Mouse (Mus musculus) cerebral cortex, adult 2 months (tissue): ENCODE results near the gene Otop3.

ENCODE experiments used
- WGBS: fragments of 180-500 bp; shearing (Covaris S2); methylation state at CpG from one replicate; pipeline ENCODE4 v1.1.7; 2018; 5-methylcytosine and 5-hydroxymethylcytosine counted together

The Otop3 gene

DNA sequence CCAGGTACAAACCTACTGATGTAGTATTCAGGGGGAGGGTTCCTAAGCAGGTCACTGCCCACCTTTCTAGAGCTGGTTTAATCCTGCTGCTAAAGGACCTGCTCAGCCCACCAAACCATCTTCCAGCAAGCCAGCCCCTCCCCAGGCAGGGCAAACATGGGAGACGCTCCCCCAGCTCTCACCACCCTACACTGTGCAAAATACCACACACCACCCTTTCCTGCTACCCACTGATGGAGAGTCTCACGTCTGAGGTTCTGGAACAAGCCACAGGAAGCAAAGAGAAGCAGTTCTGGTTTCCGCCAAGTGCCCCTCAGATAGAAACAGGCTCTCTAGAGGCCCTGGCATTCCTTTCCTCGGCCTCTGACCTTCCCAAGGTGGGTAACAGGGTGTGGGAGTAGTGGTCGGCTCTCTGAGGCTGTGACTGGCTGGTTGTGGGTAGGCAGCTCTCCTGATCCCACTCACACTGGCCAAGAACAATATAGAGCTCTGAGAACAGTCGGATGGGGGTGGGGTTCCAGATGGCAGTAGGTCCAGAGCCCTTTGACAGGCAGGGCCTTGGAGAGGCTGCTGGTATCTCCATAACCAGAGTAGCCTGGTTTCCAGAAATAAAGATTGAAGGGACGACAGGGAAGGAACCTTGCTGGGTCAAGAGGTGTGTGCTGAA, 31.6 kb downstream of the Otop3 start:
- 31% methylated on average over 7 of the region's 7 CpGs for WGBS

DNA sequence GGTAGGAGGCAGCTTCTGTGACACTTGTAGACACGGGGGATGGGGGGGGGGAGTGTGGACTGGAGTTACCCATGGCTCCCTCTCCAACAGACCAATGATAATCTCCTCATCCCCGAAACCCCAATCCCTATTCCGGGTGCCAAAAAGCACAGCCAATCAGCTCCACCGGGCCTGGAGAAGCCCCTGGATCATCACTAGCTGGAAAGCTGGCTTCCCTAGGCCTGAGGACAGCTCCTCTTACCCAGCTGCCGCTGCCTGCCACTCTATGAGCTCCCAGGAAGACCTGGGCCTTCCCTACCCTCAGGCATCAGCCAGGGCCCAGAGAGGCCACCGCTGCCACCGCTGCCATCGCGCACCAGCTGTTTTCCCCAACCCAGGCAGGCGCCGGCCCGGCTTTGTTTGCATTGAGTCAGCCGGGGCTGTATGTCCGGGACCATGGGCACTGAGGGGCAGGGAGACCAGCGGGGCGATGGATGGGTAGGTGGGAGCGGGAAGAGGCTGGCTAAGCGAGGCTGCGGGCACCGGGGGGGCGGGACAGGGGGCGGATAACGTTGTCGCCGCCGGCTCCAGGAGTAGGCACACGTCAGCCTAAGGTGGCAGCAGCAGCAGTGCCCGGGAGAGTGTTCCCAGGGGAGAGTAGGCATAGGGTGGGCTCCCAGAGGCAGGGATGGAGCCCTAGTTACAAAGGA, 32.3 kb downstream of the Otop3 start:
- WGBS: 2% methylated on average over 28 of the region's 28 CpGs

DNA sequence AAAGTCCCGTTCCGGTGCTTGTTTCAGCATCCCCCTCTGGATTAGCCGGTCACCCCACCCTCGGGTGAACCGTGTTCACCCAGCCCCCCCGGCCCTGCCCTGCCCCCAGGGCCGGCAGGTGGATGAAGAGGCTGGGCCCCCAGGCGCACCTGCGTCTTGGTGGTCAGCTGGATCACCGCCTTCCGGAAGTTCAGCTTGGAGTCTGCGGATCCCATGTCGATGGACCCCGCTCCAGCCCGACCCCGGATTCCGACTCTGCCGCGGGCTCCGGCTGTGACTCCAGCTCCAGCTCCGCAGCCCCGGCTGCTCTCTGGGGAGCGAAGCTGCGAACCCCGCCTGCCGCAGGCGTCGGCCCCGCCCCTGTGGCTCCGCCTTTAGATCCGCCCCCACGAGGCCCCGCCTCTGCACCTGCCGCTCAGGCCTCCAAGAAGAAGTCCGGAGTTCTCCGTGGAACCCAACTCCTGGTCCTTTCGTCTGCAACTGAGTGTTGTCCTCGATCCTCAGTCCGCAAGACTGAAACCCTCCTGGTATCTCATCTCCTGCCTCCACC, 32.9 kb downstream of the Otop3 start, which contains the start of gene Hid1:
Hid1 (minus strand) TSS at position 362 of the 550 bp plus-strand sequence.
- WGBS: 1% methylated on average over 39 of the region's 39 CpGs

DNA sequence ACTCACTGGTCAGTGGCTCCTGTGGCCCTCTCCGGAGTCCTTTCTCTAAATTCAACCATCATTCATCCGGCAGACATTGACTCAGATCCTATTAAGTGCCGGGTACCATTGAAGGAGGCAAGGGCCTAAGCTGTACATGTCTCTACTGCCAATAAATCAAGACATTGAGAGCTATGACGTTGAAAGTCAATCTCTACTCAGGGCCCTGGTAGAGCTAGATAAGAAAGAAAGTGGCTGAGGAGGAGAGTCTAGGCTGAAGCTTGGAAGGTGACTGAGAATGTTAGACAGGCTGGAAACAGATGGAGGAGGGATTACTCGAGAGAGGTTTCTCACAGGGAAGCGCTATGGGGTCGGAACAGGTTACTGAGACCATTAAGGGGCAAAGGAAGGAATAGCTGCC, 35.8 kb downstream of the Otop3 start:
- WGBS: 84% methylated on average over 7 of the region's 7 CpGs

DNA sequence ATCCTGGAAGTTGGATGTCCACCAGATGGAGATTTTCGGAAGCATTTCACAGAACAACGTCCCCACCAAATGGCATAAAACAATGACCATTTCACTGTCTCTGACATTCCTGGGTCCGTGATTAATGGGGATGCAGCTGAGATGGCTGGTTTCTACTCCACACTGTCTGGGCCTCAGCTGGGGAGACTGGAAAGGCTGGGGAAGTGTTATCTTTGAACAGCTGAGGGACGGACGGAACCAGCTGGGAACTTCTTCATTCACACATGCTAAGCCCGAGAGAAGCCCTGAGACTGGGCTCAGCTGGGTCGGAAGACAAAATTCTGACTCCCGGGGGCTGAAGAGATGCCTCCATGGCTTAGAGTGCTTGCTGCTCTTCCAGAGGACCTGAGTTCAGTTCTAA, 36.8 kb downstream of the Otop3 start:
- WGBS: 73% methylated on average over 8 of the region's 8 CpGs

DNA sequence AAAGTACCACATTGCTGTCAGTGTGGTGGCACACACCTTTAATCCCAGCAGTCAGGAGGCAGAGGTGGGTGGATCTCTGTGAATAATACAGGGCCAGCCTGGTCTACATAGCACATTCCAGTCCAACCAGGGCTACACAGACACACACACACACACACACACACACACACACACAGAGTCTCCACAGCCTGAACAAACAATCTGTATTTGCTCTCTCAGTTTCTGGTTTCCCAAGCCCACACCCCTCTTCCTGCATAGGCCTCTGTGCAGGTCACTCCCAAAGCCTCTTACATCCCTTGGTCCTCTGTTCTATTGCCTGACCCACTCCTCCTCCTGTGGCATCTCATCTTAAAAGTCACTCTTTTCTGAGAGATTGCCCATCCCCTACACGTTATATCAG, 37.5 kb downstream of the Otop3 start:
- WGBS: 86% methylated on average over 1 of the region's 1 CpGs

DNA sequence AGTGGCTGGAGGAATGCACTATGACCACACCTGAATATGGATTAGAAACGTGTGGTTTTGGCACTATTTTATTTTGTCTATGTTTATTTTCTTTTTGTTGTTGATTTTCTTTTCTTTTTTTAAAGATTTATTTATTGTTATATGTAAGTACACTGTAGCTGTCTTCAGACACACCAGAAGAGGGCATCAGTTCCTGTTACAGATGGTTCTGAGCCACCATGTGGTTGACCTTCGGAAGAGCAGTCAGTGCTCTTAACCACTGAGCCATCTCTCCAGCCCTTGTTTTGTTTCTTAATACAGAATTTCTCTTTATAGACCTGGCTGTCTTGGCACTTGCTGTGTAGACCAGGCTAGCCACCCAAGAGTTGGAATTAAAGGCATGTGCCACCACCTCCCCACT, 38.2 kb downstream of the Otop3 start:
- WGBS: 62% methylated on average over 2 of the region's 2 CpGs

DNA sequence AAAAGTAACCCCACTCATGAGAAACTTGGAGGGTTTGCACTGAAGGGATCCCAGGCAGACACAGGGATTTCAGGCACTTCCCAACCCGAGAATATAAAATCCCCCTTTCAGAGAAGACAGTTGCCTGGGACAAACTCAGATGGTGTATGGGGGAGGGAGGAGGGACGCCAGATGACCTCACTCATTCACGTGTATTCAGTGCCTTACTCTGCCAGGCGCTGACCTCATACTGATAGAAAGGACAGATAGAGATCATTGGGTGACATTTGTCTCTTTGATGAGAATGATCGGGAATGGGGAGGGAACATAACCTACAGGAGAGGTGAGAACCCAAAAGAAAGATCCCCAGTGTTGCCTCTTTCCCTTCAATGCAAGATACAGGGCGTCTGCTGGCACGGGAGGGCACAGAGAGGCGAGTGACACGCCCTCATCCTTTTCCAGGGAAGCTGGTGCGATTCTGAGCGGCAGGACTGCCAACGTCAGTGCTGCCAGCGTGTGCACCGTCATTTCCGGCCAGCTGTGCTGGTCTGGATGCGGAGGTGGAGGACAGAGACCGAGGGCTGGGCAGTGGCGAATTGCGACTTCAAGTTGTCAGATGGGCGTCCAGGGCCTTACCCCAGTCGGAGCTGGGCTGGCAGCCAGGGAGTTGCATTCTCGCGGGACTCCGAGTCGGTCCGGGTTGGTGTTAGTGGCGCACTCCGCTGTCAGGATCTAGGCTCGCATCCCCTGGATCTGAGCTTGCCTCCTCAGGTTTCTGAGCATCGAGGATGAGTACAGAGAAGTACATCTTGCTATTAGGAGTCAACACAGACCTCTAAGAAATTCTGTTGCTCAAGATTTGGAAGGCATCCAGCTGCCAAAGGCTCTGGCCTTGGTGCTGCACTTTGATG, 39.5 kb downstream of the Otop3 start:
- under 1% methylated on average over 30 of the region's 30 CpGs for WGBS

DNA sequence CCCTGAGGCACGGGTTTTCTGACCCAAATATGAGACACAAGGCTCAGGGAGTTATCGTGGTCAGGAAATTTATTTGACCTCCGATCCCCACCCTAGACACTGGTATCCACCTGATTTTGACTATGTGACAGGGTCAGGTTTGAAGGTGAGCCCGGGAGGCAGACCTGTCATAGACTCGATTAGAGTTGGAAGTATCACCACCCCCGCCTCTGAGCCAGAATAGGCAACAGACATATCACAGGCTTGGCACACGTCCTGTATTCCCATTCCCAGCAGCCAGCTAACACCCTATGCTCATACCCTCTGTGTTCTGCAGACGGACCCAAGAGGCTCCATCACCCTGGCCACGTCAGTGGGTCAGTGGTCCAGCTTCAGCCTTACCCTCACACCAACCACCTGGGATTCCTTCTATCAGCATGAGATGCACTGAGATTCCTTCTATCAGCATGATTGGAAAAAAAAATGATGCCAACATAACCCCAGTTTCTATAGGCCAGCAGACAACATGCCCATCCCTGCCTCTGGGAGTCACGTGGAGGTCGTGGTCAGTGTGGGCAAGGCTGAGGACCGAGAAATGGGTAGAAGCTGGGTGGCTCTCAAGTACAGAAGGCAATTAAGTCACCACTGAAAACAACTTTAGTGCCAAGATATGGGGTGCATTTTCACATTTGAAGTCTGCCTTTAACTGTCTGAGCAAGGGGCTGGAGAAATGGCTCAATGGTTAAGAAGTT, 40.3 kb downstream of the Otop3 start:
- 36% methylated on average over 12 of the region's 12 CpGs for WGBS

DNA sequence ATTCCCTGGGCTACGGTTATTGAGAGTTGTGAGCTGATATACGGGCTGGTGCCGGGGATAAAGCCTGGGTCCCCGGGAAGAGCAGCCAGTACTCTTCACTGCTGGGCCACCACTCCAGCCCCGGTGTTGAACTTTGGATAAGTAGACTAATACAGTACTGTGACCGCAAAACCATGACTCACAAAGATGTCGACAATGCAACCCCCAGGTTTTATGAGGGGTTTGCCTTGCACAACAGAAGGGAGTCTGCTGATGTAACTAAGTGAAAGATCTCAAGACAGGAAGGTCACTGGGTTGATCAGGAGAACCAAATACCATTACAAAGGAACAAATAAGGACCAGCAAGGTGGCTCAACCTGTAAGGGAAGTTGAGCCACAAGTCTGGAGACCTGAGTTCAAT, 42.2 kb downstream of the Otop3 start:
- WGBS: 82% methylated on average over 7 of the region's 7 CpGs

DNA sequence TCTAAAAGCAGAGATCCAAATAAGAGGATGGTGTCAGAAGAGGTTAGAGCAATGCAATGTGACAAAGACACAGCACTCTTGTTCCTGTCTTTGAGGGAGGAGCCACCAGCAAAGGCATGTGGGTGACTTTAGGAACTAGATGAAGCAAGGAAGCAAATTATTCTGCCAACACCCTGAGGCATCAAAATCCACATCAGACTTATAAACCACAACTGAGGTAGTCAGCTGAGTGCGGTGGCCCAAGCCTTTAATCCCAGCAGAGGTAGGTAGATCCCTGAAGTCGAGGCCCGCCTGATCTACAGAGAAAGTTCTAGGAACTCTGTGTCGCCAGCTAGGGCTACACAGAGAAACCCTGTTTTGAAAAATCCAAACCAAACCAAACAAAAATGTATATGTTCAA, 42.7 kb downstream of the Otop3 start:
- 92% methylated on average over 4 of the region's 4 CpGs for WGBS

DNA sequence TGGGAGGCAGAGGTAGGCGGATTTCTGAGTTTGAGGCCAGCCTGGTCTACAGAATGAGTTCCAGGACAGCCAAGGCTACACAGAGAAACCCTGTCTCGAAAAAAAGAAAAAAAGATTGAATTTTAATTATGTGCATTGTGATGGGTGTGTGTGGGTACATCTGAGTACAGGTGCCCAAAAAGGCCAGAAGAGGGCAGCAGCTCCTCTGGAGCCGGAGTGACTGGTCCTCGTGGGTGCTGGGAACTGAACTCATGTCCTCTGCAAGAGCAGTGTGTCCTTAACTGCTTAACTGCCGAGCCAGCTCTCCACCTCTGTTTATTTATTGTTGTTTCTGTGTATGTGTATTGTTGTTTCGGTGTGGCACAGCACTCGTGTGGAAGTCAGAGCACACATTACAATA, 43.3 kb downstream of the Otop3 start:
- WGBS: 80% methylated on average over 7 of the region's 7 CpGs

DNA sequence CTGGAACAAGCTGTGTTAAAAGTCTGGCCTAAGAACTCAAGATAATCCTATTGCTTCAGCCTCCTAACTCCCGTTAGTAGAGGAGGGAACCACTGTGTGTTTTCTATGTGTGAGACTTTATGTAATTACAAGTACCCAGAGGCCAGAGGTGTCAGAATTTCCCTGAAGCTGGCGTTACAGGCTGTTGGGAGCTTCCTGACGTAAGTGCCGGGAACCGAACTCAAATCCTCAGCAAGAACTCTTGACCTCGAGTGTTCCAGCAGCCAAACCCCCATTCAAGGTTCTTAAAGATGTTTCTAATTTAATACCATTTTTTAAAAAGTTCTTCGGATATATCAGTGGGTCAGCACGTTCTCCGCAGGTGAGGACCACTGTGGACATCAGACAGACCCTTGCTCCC, 46.7 kb downstream of the Otop3 start:
- WGBS: 40% methylated on average over 9 of the region's 9 CpGs

DNA sequence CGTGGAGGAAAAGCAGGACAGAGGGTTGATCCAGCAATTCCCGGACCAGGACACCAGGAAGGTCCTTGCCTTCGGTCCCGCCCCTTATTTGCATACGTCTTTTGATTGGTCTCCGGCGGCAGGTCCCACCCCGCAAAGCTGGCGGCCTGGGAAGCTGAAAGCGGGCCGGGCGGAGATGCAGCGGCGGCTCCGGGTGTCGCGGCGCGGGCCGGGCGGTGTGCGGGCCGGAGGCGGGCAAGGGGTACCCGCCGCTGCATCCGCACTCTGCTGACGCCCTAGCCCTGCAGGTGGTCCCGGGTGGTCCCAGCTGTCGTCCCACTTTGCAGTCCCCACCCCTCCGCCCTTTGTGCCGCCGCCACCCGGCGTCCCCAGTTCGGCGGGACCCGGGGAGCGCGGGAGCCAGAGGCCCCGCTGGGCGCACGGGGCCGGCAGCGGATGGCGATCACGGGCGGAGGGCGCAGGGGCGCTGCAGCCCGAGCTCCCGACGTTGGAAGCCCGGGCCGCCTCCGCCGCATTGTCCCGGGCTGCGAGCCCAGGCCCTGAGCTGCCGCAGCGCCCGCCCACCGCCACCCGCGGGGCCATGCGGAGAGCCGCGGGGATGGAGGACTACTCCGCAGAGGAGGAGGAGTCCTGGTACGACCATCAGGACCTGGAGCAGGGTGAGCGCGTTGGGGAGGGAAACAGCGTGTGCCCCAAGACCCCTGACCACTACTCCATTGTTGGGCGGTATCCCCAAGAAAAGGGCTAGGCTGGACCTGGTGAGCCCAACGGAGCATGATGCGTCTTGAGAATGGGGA, 47.4 kb downstream of the Otop3 start, which contains the start of gene Cdr2l:
Cdr2l (plus strand) TSS at position 174 of the 797 bp plus-strand sequence.
- WGBS: under 1% methylated on average over 75 of the region's 76 CpGs

DNA sequence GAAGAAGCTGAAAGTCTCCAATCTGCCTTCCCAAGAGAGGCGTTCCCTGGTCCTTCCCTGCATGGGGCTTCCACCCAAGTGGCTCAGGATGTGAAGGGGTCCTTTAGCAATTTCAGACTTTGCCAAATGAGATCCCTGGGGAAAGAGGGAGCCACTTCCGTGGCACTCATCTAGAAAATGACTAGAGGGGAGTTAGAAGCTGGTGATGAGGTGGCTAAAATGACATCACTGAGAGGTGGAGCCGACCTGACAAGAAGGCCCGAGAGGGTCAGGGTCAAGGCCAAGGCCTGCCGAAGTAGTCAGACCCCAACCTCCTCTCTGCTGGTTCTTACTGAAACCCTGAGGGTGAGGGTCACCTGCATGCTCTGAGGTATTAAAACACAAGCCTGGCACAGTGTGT, 48.4 kb downstream of the Otop3 start:
- 11% methylated on average over 5 of the region's 5 CpGs for WGBS

DNA sequence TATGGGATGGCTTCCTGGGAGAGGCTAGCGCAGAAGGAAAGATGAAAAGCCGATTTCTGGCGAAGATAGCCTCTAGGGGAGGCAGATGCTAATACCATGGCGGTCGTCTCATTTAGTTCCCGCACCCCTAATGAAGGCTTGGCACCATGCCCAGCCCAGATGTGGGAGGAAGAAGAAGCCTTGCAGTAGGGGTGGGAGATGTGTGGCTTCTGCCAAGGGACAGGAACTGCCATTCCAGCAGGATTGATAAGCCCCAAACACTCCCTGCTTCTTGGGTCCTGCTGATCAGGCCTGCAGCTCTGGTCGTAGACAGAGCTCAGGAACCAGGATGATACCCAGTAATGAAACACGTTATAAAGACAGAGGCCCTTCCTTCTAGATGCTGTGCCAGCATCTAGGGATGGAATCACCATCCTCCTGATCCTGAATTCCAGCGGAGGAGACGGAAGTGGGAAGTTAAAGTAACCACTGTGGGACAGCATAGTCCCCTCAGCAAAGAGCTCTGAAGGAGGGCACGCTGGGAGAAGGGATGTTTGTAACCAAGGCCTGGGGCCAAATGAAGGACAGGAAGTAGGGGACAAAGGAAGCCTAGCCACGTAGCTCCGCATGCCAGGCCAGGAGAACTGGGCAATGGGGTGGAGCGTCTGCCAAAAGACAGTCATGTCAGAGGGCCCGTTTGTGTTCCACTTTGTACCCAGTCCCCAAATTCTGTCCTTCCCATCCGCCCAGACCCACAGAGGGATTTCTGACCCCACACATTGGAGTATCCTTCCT, 49.4 kb downstream of the Otop3 start:
- WGBS: 37% methylated on average over 16 of the region's 16 CpGs

DNA sequence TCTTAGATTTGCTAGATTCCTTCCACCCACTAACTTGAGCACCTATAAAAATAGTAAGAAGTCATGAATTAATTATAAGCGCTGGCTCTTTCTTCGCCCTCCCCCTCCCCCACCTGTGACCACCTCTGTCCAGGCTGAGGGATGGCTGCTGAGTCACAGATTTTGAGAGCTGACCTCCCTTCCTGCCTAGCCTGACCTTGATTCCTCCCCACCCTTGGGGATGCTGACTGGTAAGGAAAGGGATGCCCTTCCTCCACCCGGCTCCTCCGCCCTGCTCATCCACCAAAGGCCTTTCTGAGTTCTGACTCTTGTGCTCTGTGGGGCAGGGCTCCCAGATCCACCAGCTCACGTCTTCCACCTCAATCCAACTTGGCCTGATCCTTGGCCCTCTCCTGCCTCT, 50.1 kb downstream of the Otop3 start:
- 71% methylated on average over 5 of the region's 5 CpGs for WGBS

DNA sequence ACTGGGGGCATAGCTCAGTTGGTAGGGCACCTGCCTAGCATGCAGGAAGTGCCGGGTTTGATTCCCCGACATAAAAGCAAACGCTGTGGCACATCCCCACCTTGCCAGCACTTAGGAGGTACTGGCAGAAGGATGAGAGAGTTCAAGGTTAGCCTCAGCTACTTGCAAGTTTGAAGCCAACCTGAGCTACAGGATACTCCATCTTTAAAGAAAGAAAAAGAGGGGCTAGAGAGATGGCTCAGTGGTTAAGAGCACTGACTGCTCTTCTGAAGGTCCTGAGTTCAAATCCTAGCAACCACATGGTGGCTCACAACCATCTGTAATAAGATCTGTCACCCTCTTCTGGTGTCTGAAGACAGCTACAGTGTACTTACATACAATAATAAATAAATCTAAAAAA, 52.3 kb downstream of the Otop3 start:
- whole genome bisulfite sequencing: 87% methylated on average over 3 of the region's 3 CpGs

DNA sequence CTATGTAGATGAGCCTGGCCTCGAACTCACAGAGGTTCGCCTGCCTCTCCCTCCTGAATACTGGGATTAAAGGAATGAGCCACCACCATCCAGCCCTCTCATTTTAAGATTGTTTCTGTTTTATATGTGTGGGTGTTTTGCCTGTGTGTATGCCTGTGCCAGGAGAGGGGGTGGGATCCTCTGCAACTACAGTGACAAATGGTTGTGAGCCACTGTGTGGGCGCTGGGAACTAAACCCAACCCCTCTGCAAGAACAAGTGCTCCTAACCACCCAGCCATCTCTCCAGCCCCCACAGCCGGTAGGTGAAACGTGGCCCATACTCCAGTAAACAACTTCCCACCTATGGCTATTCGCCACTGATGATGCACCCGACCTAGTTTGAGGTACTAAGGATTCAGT, 56.8 kb downstream of the Otop3 start:
- WGBS: 87% methylated on average over 7 of the region's 7 CpGs
